Mouse (Mus musculus) forebrain, embryonic 10.5 days (tissue): ENCODE data around the gene Arhgap27. TPM values are rescaled to one million over a fixed set of nuclear protein-coding genes. Genes with fewer than 3 reads are reported as not detected.
A peak's percentile ranks its signal among the peaks of the same experiment; 100 is the strongest.
"Not testable (repeated sequence)": the region's sequence is repeated elsewhere in the genome, so short reads cannot be mapped to it uniquely, and the experiment has no call there.

Source experiments
- DNase-seq: peaks from one replicate; pipeline ENCODE4 v3.0.0-alpha.2; 2017; ENCODE audit warnings: low spot score; ENCODE audit errors: extremely low spot score
- H3K27ac ChIP-seq: fragments of 300-500 bp; sonication (generic); 2 replicates; pipeline ENCODE4 v1.5.1; 2016; ENCODE audit warnings: mild to moderate bottlenecking
- H3K27me3 ChIP-seq: fragments of 300-500 bp; sonication (generic); 2 replicates; pipeline ENCODE4 v1.6.1; 2016; ENCODE audit warnings: mild to moderate bottlenecking; ENCODE audit not compliant: poor library complexity, severe bottlenecking
- H3K36me3 ChIP-seq: fragments of 300-500 bp; sonication (generic); replicated peaks from 2 replicates; pipeline ENCODE4 v1.6.1; 2016; ENCODE audit warnings: mild to moderate bottlenecking, moderate library complexity
- H3K4me1 ChIP-seq: fragments of 300-500 bp; sonication (generic); 2 replicates; pipeline ENCODE4 v1.6.1; 2016
- H3K4me3 ChIP-seq: fragments of 300-500 bp; sonication (generic); 2 replicates; pipeline ENCODE4 v1.5.1; 2016; ENCODE audit warnings: mild to moderate bottlenecking, moderate library complexity
- H3K9me3 ChIP-seq: fragments of 300-500 bp; sonication (generic); 2 replicates; pipeline ENCODE4 v1.6.1; 2016; ENCODE audit warnings: mild to moderate bottlenecking, moderate library complexity
- WGBS: fragments of 180-500 bp; shearing (Covaris S2); methylation state at CpG from one replicate; pipeline ENCODE4 v1.1.7; 2016; 5-methylcytosine and 5-hydroxymethylcytosine counted together
- polyA plus RNA-seq: library from polyadenylated mRNA; unstranded; fragments of >200 nt; fragmentation: Nextera tagmentation; extraction: Ambion mirVana; gene quantifications from 2 replicates; pipeline ENCODE4 v1.2.1, GENCODE M21; 2016

The Arhgap27 gene
- polyA plus RNA-seq, 1 experiment from 2014 or later, result 3.8 TPM

- 83% methylated on average over 5 of the region's 5 CpGs for WGBS
- Histone ChIP-seq H3K4me1 (peaks cover 35% of the 10 kb centered on the region), H3K27ac (no peak overlapping the region), H3K4me3 (no peak overlapping the region), H3K36me3 (no peaks in the 10 kb centered on the region), H3K27me3 (peaks cover 69% of the 10 kb centered on the region), H3K9me3 (no peaks in the 10 kb centered on the region)
- DNase-seq, result no peak
These were observed 27.9 kb downstream of the Arhgap27 start for GRCm38 (mm10) chr11:103335561-103335960.

GRCm38 (mm10) chr11:103334925-103335324 lies 28.6 kb downstream of the Arhgap27 start:
- Histone ChIP-seq H3K27ac (no peak overlapping the region), H3K36me3 (no peaks in the 10 kb centered on the region), H3K4me1 (peaks cover 29% of the 10 kb centered on the region), H3K4me3 (no peak overlapping the region), H3K27me3 (peaks cover 64% of the 10 kb centered on the region), H3K9me3 (no peaks in the 10 kb centered on the region)
- DNase-seq, result no peak
- WGBS, result 90% methylated on average over 9 of the region's 9 CpGs

- WGBS, result 14% methylated on average over 40 of the region's 40 CpGs
- Histone ChIP-seq H3K4me3 (peak overlapping the region; percentile 43), H3K4me1 (peaks cover 22% of the 10 kb centered on the region), H3K9me3 (no peaks in the 10 kb centered on the region), H3K27ac (no peak overlapping the region), H3K27me3 (peaks cover 53% of the 10 kb centered on the region), H3K36me3 (no peaks in the 10 kb centered on the region)
- peak; percentile 61 for DNase-seq
These were observed 29.6 kb downstream of the Arhgap27 start for GRCm38 (mm10) chr11:103333719-103334398.

- DNase-seq, result no peak
- Histone ChIP-seq H3K36me3 (no peaks in the 10 kb centered on the region), H3K9me3 (no peaks in the 10 kb centered on the region), H3K4me1 (peaks cover 22% of the 10 kb centered on the region), H3K27me3 (peaks cover 46% of the 10 kb centered on the region), H3K4me3 (peak overlapping the region; percentile 43), H3K27ac (no peak overlapping the region; the same call in 1 of the 2 replicates)
- WGBS, result 38% methylated on average over 34 of the region's 34 CpGs
These were observed 30.4 kb downstream of the Arhgap27 start for GRCm38 (mm10) chr11:103332890-103333651.

GRCm38 (mm10) chr11:103332186-103332889 lies 31.2 kb downstream of the Arhgap27 start:
- Histone ChIP-seq H3K4me1 (peaks cover 22% of the 10 kb centered on the region), H3K36me3 (no peaks in the 10 kb centered on the region), H3K27me3 (peaks cover 46% of the 10 kb centered on the region), H3K9me3 (no peaks in the 10 kb centered on the region), H3K27ac (no peak overlapping the region), H3K4me3 (peak overlapping the region; percentile 43)
- peak; percentile 85 for DNase-seq
- 27% methylated on average over 18 of the region's 18 CpGs for WGBS

- Histone ChIP-seq H3K4me1 (peaks cover 22% of the 10 kb centered on the region), H3K4me3 (no peak overlapping the region), H3K36me3 (no peaks in the 10 kb centered on the region), H3K9me3 (no peaks in the 10 kb centered on the region), H3K27me3 (peaks cover 46% of the 10 kb centered on the region), H3K27ac (no peak overlapping the region)
- no peak for DNase-seq
- 91% methylated on average over 10 of the region's 10 CpGs for WGBS
These were observed 31.8 kb downstream of the Arhgap27 start for GRCm38 (mm10) chr11:103331502-103332185.

- Histone ChIP-seq H3K4me3 (no peak overlapping the region), H3K4me1 (peaks cover 22% of the 10 kb centered on the region), H3K36me3 (no peaks in the 10 kb centered on the region), H3K27me3 (peaks cover 43% of the 10 kb centered on the region), H3K9me3 (no peaks in the 10 kb centered on the region), H3K27ac (no peak overlapping the region)
- WGBS, result 71% methylated on average over 7 of the region's 7 CpGs
- no peak for DNase-seq
These were observed 32.7 kb downstream of the Arhgap27 start for GRCm38 (mm10) chr11:103330651-103331319.

GRCm38 (mm10) chr11:103326950-103327349 lies 36.5 kb downstream of the Arhgap27 start:
- peaks cover 22% of the 10 kb centered on the region for H3K27me3 ChIP-seq
- no peak overlapping the region for H3K4me3 ChIP-seq
- H3K9me3 ChIP-seq, result no peaks in the 10 kb centered on the region
- WGBS, result 13% methylated on average over 5 of the region's 5 CpGs
- no peaks in the 10 kb centered on the region for H3K36me3 ChIP-seq
- peak; percentile 79 for DNase-seq
- no peak overlapping the region for H3K27ac ChIP-seq
- H3K4me1 ChIP-seq, result peaks cover 14% of the 10 kb centered on the region

- Histone ChIP-seq H3K4me1 (peaks cover 14% of the 10 kb centered on the region), H3K36me3 (no peaks in the 10 kb centered on the region), H3K27ac (no peak overlapping the region), H3K4me3 (no peak overlapping the region), H3K9me3 (no peaks in the 10 kb centered on the region), H3K27me3 (peaks cover 19% of the 10 kb centered on the region)
- WGBS, result 17% methylated on average over 8 of the region's 8 CpGs
- DNase-seq, result peak; percentile 73
These were observed 38.3 kb downstream of the Arhgap27 start for GRCm38 (mm10) chr11:103325172-103325571.

- Histone ChIP-seq H3K27me3 (peaks cover 19% of the 10 kb centered on the region), H3K4me3 (no peak overlapping the region), H3K4me1 (peaks cover 14% of the 10 kb centered on the region), H3K36me3 (no peaks in the 10 kb centered on the region), H3K9me3 (no peaks in the 10 kb centered on the region), H3K27ac (no peak overlapping the region)
- 71% methylated on average over 13 of the region's 13 CpGs for WGBS
- DNase-seq, result no peak
These were observed 38.8 kb downstream of the Arhgap27 start for GRCm38 (mm10) chr11:103324723-103325122.

- H3K27ac ChIP-seq, H3K36me3 ChIP-seq, H3K9me3 ChIP-seq, DNase-seq, H3K4me3 ChIP-seq: not testable (repeated sequence)
- peaks cover 19% of the 10 kb centered on the region for H3K27me3 ChIP-seq
- peaks cover 14% of the 10 kb centered on the region for H3K4me1 ChIP-seq
- WGBS, result 45% methylated on average over 4 of the region's 4 CpGs
These were observed 40.7 kb downstream of the Arhgap27 start for GRCm38 (mm10) chr11:103322832-103323231.

- Histone ChIP-seq H3K27ac (no peak overlapping the region), H3K27me3 (peaks cover 16% of the 10 kb centered on the region), H3K4me3 (no peak overlapping the region), H3K36me3 (no peaks in the 10 kb centered on the region), H3K9me3 (no peaks in the 10 kb centered on the region), H3K4me1 (peaks cover 14% of the 10 kb centered on the region)
- 83% methylated on average over 4 of the region's 4 CpGs for WGBS
- DNase-seq, result no peak
These were observed 42.8 kb downstream of the Arhgap27 start for GRCm38 (mm10) chr11:103320646-103321045.
